Mouse (Mus musculus) cerebellum, adult 8-10 months (tissue): ENCODE data around the gene Fmnl2.

Source experiments
- DNase-seq: peaks from one replicate; pipeline ENCODE4 v3.0.0; 2022

The Fmnl2 gene

GRCm38 (mm10) chr2:53051502-53051901, 193.8 kb downstream of the Fmnl2 start:
- DNase-seq: no peak

GRCm38 (mm10) chr2:53053714-53054113, 196.1 kb downstream of the Fmnl2 start:
- DNase-seq: no peak

GRCm38 (mm10) chr2:53056556-53056955, 198.9 kb downstream of the Fmnl2 start:
- peak; percentile 39 for DNase-seq

- peak; percentile 52 for DNase-seq
Measured at GRCm38 (mm10) chr2:53057291-53057690, 199.6 kb downstream of the Fmnl2 start.

GRCm38 (mm10) chr2:53061363-53062000, 203.8 kb downstream of the Fmnl2 start:
- peak; percentile 51 for DNase-seq

GRCm38 (mm10) chr2:53066973-53067372, 209.3 kb downstream of the Fmnl2 start:
- DNase-seq: no peak

- DNase-seq: no peak
Measured at GRCm38 (mm10) chr2:53070607-53071006, 212.9 kb downstream of the Fmnl2 start.

GRCm38 (mm10) chr2:53079693-53080286, 222.1 kb downstream of the Fmnl2 start:
- DNase-seq: no peak

- DNase-seq: no peak
Measured at GRCm38 (mm10) chr2:53082045-53082444, 224.4 kb downstream of the Fmnl2 start.

GRCm38 (mm10) chr2:53082501-53082900, 224.8 kb downstream of the Fmnl2 start:
- no peak for DNase-seq

GRCm38 (mm10) chr2:53083241-53083640, 225.6 kb downstream of the Fmnl2 start:
- peak; percentile 20 for DNase-seq

GRCm38 (mm10) chr2:53085617-53086202, 228.1 kb downstream of the Fmnl2 start:
- DNase-seq: peak; percentile 63

- no peak for DNase-seq
Measured at GRCm38 (mm10) chr2:53088744-53089143, 231.1 kb downstream of the Fmnl2 start.

GRCm38 (mm10) chr2:53095031-53095430, 237.4 kb downstream of the Fmnl2 start:
- DNase-seq: no peak

GRCm38 (mm10) chr2:53095489-53095888, 237.8 kb downstream of the Fmnl2 start:
- DNase-seq: no peak

- DNase-seq: no peak
Measured at GRCm38 (mm10) chr2:53100093-53100492, 242.4 kb downstream of the Fmnl2 start.

- DNase-seq: no peak
Measured at GRCm38 (mm10) chr2:53101885-53102740, 244.5 kb downstream of the Fmnl2 start.

- DNase-seq: no peak
Measured at GRCm38 (mm10) chr2:53102901-53103300, 245.2 kb downstream of the Fmnl2 start.

- no peak for DNase-seq
Measured at GRCm38 (mm10) chr2:53105408-53105807, 247.7 kb downstream of the Fmnl2 start.

GRCm38 (mm10) chr2:53106056-53106455, 248.4 kb downstream of the Fmnl2 start:
- no peak for DNase-seq

GRCm38 (mm10) chr2:53106472-53106871, 248.8 kb downstream of the Fmnl2 start:
- no peak for DNase-seq

GRCm38 (mm10) chr2:53108547-53108946, 250.9 kb downstream of the Fmnl2 start:
- no peak for DNase-seq

GRCm38 (mm10) chr2:53121797-53122196, 264.1 kb downstream of the Fmnl2 start:
- peak; percentile 40 for DNase-seq
